Mouse (Mus musculus): ENCODE measurements around the gene Prdx6b. TPM values are rescaled to one million over a fixed set of nuclear protein-coding genes. Genes with fewer than 3 reads are reported as not detected.
A peak's percentile ranks its signal among the peaks of the same experiment; 100 is the strongest.

Prdx6b gene
- polyA plus RNA-seq, 1 experiment from 2014 or later, result 0.12 TPM

GRCm38 (mm10) chr2:80315242-80316161 lies 23.2 kb downstream of the Prdx6b start, which contains the start of gene Dnajc10:
TSS of gene Dnajc10 (plus strand) at chr2:80315466.
- ChIA-PET POLR2A (no interaction called here), CTCF (interaction anchor here (1.2 kb wide), 1 partner anchor 28 kb away, joined by 3 read pairs; no protein-coding TSS in a partner anchor)
- TF ChIP-seq CTCF (IDR thresholded peaks at IDR 0.05), result no peak
- DNase-seq (ENCODE audit: low read depth, low spot score) (peak; percentile 59), ATAC-seq (peak; percentile 94)
- in situ Hi-C loops (cut with MboI; ENCODE audit: low pct_unique_long_range_greater_than_20kb), result no loop called here
- no peaks in the 10 kb centered on the region for H3K27me3 ChIP-seq

GRCm38 (mm10) chr2:80322878-80323277 lies 30.6 kb downstream of the Prdx6b start:
- ChIA-PET CTCF (no interaction called here), POLR2A (no interaction called here)
- no peaks in the 10 kb centered on the region for H3K27me3 ChIP-seq
- in situ Hi-C loops (cut with MboI; ENCODE audit: low pct_unique_long_range_greater_than_20kb), result no loop called here
- ATAC-seq (no peak), DNase-seq (ENCODE audit: low read depth, low spot score) (no peak)
- TF ChIP-seq CTCF (IDR thresholded peaks at IDR 0.05), result no peak

GRCm38 (mm10) chr2:80325779-80326178 lies 33.5 kb downstream of the Prdx6b start:
- DNase-seq (ENCODE audit: low read depth, low spot score), result no peak
- H3K27me3 ChIP-seq, result no peaks in the 10 kb centered on the region
- TF ChIP-seq CTCF (IDR thresholded peaks at IDR 0.05), result no peak
- in situ Hi-C loops (cut with MboI; ENCODE audit: low pct_unique_long_range_greater_than_20kb), result no loop called here
- CTCF ChIA-PET, result no interaction called here
- POLR2A ChIA-PET, result no interaction called here
- no peak for ATAC-seq

GRCm38 (mm10) chr2:80327272-80327671 lies 35.0 kb downstream of the Prdx6b start:
- CTCF ChIA-PET, result no interaction called here
- ATAC-seq, result no peak
- no peak for TF ChIP-seq CTCF (IDR thresholded peaks at IDR 0.05)
- in situ Hi-C loops (cut with MboI; ENCODE audit: low pct_unique_long_range_greater_than_20kb), result no loop called here
- no peaks in the 10 kb centered on the region for H3K27me3 ChIP-seq
- DNase-seq (ENCODE audit: low read depth, low spot score), result no peak
- POLR2A ChIA-PET, result no interaction called here

- no peak for DNase-seq (ENCODE audit: low read depth, low spot score)
- no peaks in the 10 kb centered on the region for H3K27me3 ChIP-seq
- no peak for ATAC-seq
- in situ Hi-C loops (cut with MboI; ENCODE audit: low pct_unique_long_range_greater_than_20kb), result no loop called here
- no peak for TF ChIP-seq CTCF (IDR thresholded peaks at IDR 0.05)
- POLR2A ChIA-PET, result no interaction called here
- CTCF ChIA-PET, result interaction anchor here (1.6 kb wide), 1 partner anchor 12 kb away, joined by 7 read pairs; no protein-coding TSS in a partner anchor
These were observed 36.8 kb downstream of the Prdx6b start for GRCm38 (mm10) chr2:80328961-80329653.

- POLR2A ChIA-PET, result no interaction called here
- H3K27me3 ChIP-seq, result no peaks in the 10 kb centered on the region
- TF ChIP-seq CTCF (IDR thresholded peaks at IDR 0.05), result no peak
- no peak for ATAC-seq
- no peak for DNase-seq (ENCODE audit: low read depth, low spot score)
- CTCF ChIA-PET, result interaction anchor here (2.1 kb wide), 1 partner anchor 12 kb away, joined by 7 read pairs; no protein-coding TSS in a partner anchor
- in situ Hi-C loops (cut with MboI; ENCODE audit: low pct_unique_long_range_greater_than_20kb), result loop anchor here (10.0 kb wide), 1 partner anchor 174 kb away; no protein-coding TSS in a partner anchor
These were observed 48.3 kb downstream of the Prdx6b start for GRCm38 (mm10) chr2:80340537-80340936.

Other genes with a start within 250 kb of the Prdx6b start
- gene Pde1a, start 163.0 kb upstream of the Prdx6b start, polyA plus RNA-seq (2021), result 16.8 TPM
- gene Dnajc10, start 23.0 kb downstream of the Prdx6b start, polyA plus RNA-seq (2021), result 122 TPM
- gene Frzb, start 155.2 kb downstream of the Prdx6b start, polyA plus RNA-seq (2021), result 0.08 TPM